Mouse (Mus musculus): ENCODE data around the gene Pus3.

- no peak for TF ChIP-seq TAL1 (IDR thresholded peaks at IDR 0.05; ENCODE audit: low read length)
- TF ChIP-seq GATA1 (IDR thresholded peaks at IDR 0.05; ENCODE audit: low read length) = no peak
Measured at GRCm38 (mm10) chr9:35541488-35541887, 16.9 kb upstream of the Pus3 start.

Measured in erythroblast, embryonic 14.5 days (primary cell).